Mouse (Mus musculus): ENCODE measurements around the gene Clasp2.

GRCm38 (mm10) chr9:113742361-113742794, 1.1 kb downstream of the Clasp2 start:
- TF ChIP-seq POLR2A (IDR thresholded peaks at IDR 0.05; ENCODE audit: low read depth, low read length) (no peak), CTCF (IDR thresholded peaks at IDR 0.05; ENCODE audit: borderline replicate concordance, insufficient read depth, low read length) (no peak)

Measured in embryonic fibroblast, embryonic 13.5 days (primary cell).